Comparison of ENCODE assay signal across 7 mouse cellular contexts in genomic region chr9:20888386-20888765, GRCm38 (mm10). TPM values are rescaled to one million over a fixed set of nuclear protein-coding genes. Genes with fewer than 3 reads are reported as not detected.
DNase-seq lines count a peak whose midpoint lies in the region; ATAC-seq and TF ChIP-seq lines count a peak whose summit lies in the region.

No protein-coding gene starts in this region.

- H3K4me2 ChIP-seq in lung, embryonic 14.5 days, result peak overlapping the region; percentile 64
- H3K4me2 ChIP-seq in embryonic facial prominence, embryonic 14.5 days (ENCODE audit: low read depth, low read length), result peak overlapping the region; percentile 84
- H3K4me2 ChIP-seq in intestine, postnatal 0 days (replicated peaks; ENCODE audit: low read depth), result peak overlapping the region; percentile 88
- H3K4me2 ChIP-seq in neural tube, embryonic 15.5 days, result peak overlapping the region; percentile 84

- DNase-seq in lung, embryonic 14.5 days, result peak; percentile 44
- no peak for DNase-seq in lung, postnatal 36 days
- DNase-seq in embryonic facial prominence, embryonic 14.5 days (ENCODE audit: low spot score), result no peak
- no peak for DNase-seq in T-cell, adult 2 months (ENCODE audit: low spot score)

- peaks cover 40% of the 10 kb centered on the region for H3K36me3 ChIP-seq in lung, embryonic 14.5 days (ENCODE audit: insufficient read depth)
- peaks cover 43% of the 10 kb centered on the region for H3K36me3 ChIP-seq in embryonic facial prominence, embryonic 14.5 days (ENCODE audit: control insufficient read depth, insufficient read depth, low read length)
- peaks cover 36% of the 10 kb centered on the region for H3K36me3 ChIP-seq in intestine, postnatal 0 days (ENCODE audit: control insufficient read depth, insufficient read depth)
- H3K36me3 ChIP-seq in neural tube, embryonic 15.5 days, result peaks cover 42% of the 10 kb centered on the region

- no peaks in the 10 kb centered on the region for H3K4me1 ChIP-seq in lung, embryonic 14.5 days (ENCODE audit: insufficient read depth)
- H3K4me1 ChIP-seq in embryonic facial prominence, embryonic 14.5 days (ENCODE audit: control insufficient read depth, insufficient read depth, low read length), result no peaks in the 10 kb centered on the region
- no peaks in the 10 kb centered on the region for H3K4me1 ChIP-seq in intestine, postnatal 0 days (replicated peaks; ENCODE audit: control insufficient read depth, insufficient read depth, low read length)
- H3K4me1 ChIP-seq in neural tube, embryonic 15.5 days, result peaks cover 20% of the 10 kb centered on the region

- no peaks in the 10 kb centered on the region for H3K9me3 ChIP-seq in lung, embryonic 14.5 days (ENCODE audit: low read depth, low read length)
- H3K9me3 ChIP-seq in embryonic facial prominence, embryonic 14.5 days (ENCODE audit: control insufficient read depth, low read length), result peaks cover 4% of the 10 kb centered on the region; the same call in 1 of the 2 replicates
- H3K9me3 ChIP-seq in intestine, postnatal 0 days (ENCODE audit: control insufficient read depth), result no peaks in the 10 kb centered on the region
- H3K9me3 ChIP-seq in neural tube, embryonic 15.5 days (replicated peaks), result no peaks in the 10 kb centered on the region

- ATAC-seq in lung, embryonic 14.5 days (ENCODE audit: insufficient read depth), result peak; percentile 19; the same call in 1 of the 2 replicates
- peak; percentile 23 for ATAC-seq in embryonic facial prominence, embryonic 14.5 days (ENCODE audit: low read depth)
- peak; percentile 28 for ATAC-seq in intestine, postnatal 0 days
- ATAC-seq in neural tube, embryonic 15.5 days (ENCODE audit: low FRiP score), result peak; percentile 59; the same call in 1 of the 2 replicates
- no peak for ATAC-seq in activated CD4-positive, CD25-positive, alpha-beta regulatory T cell, adult 4 months

- H3K27me3 ChIP-seq in lung, embryonic 14.5 days (ENCODE audit: insufficient read depth, low read length), result no peaks in the 10 kb centered on the region
- H3K27me3 ChIP-seq in embryonic facial prominence, embryonic 14.5 days (replicated peaks; ENCODE audit: control insufficient read depth, insufficient read depth, low read length), result no peaks in the 10 kb centered on the region
- no peaks in the 10 kb centered on the region for H3K27me3 ChIP-seq in intestine, postnatal 0 days (replicated peaks; ENCODE audit: control insufficient read depth, insufficient read depth, low read length)
- H3K27me3 ChIP-seq in neural tube, embryonic 15.5 days (replicated peaks), result no peaks in the 10 kb centered on the region

- WGBS in lung, embryonic 14.5 days, result 0% methylated on average over 30 of the region's 30 CpGs
- under 1% methylated on average over 17 of the region's 30 CpGs for WGBS in embryonic facial prominence, embryonic 14.5 days
- WGBS in intestine, postnatal 0 days, result under 1% methylated on average over 29 of the region's 30 CpGs
- WGBS in neural tube, embryonic 15.5 days, result 0% methylated on average over 30 of the region's 30 CpGs

- no peak for TF ChIP-seq CTCF in lung, embryonic 14.5 days (IDR thresholded peaks at IDR 0.05; ENCODE audit: low read depth)
- TF ChIP-seq CTCF in intestine, postnatal 0 days (IDR thresholded peaks at IDR 0.05; ENCODE audit: low read depth), result 0 out of 2 replicates have a peak, but pooled peaks have one; percentile 0

- H3K4me3 ChIP-seq in lung, embryonic 14.5 days (ENCODE audit: low read depth, low read length), result peak overlapping the region; percentile 98
- H3K4me3 ChIP-seq in embryonic facial prominence, embryonic 14.5 days (ENCODE audit: low read depth, low read length), result peak overlapping the region; percentile 82
- H3K4me3 ChIP-seq in intestine, postnatal 0 days (ENCODE audit: low read depth, low read length), result peak overlapping the region; percentile 79
- H3K4me3 ChIP-seq in neural tube, embryonic 15.5 days (replicated peaks), result peak overlapping the region; percentile 94

- peak overlapping the region; percentile 97; the same call in 1 of the 2 replicates for H3K27ac ChIP-seq in lung, embryonic 14.5 days (ENCODE audit: low read depth)
- peak overlapping the region; percentile 87 for H3K27ac ChIP-seq in embryonic facial prominence, embryonic 14.5 days (replicated peaks; ENCODE audit: low read depth, low read length)
- H3K27ac ChIP-seq in intestine, postnatal 0 days (ENCODE audit: low read depth, low read length), result peak overlapping the region; percentile 68; the same call in 1 of the 2 replicates
- H3K27ac ChIP-seq in neural tube, embryonic 15.5 days (replicated peaks), result peak overlapping the region; percentile 94

- peak overlapping the region; percentile 90 for H3K9ac ChIP-seq in lung, embryonic 14.5 days
- peak overlapping the region; percentile 90 for H3K9ac ChIP-seq in embryonic facial prominence, embryonic 14.5 days (ENCODE audit: low read depth, low read length)
- peak overlapping the region; percentile 82 for H3K9ac ChIP-seq in intestine, postnatal 0 days (ENCODE audit: low read depth, low read length)
- H3K9ac ChIP-seq in neural tube, embryonic 15.5 days (replicated peaks), result peak overlapping the region; percentile 75

RNA-seq across cellular contexts. Expression of gene Ppan, which starts 0.4 kb away (rescaled TPM):
- polyA plus RNA-seq in lung, embryonic 14.5 days (2014; fragmentation: Nextera tagmentation; extraction: Ambion mirVana), result 77.3 and 83.6 TPM in 2 replicates
- polyA plus RNA-seq in embryonic facial prominence, embryonic 14.5 days (2014; fragmentation: Nextera tagmentation; extraction: Ambion mirVana), result 65.7 and 76.3 TPM in 2 replicates
- polyA plus RNA-seq in intestine, postnatal 0 days (2015; fragmentation: Nextera tagmentation; extraction: Ambion mirVana), result 18.7 and 21.4 TPM in 2 replicates
- 49.7 and 57.3 TPM in 2 replicates for polyA plus RNA-seq in neural tube, embryonic 15.5 days (2015; fragmentation: Nextera tagmentation; extraction: Ambion mirVana)
- polyA plus RNA-seq in activated CD4-positive, CD25-positive, alpha-beta regulatory T cell, adult 4 months (2017; shearing (Covaris generic)), result 10 to 100 TPM; 22.9 to 30.1 TPM

RNA-seq across cellular contexts. Expression of gene Angptl6, which starts 8.8 kb away (rescaled TPM):
- polyA plus RNA-seq in lung, embryonic 14.5 days (2014; fragmentation: Nextera tagmentation; extraction: Ambion mirVana), result 1.9 and 2.9 TPM in 2 replicates
- 3.4 and 4.2 TPM in 2 replicates for polyA plus RNA-seq in embryonic facial prominence, embryonic 14.5 days (2014; fragmentation: Nextera tagmentation; extraction: Ambion mirVana)
- 9.4 and 9.8 TPM in 2 replicates for polyA plus RNA-seq in intestine, postnatal 0 days (2015; fragmentation: Nextera tagmentation; extraction: Ambion mirVana)
- polyA plus RNA-seq in neural tube, embryonic 15.5 days (2015; fragmentation: Nextera tagmentation; extraction: Ambion mirVana), result 11.8 and 13.8 TPM in 2 replicates
- 1 to 10 TPM in 1 of 2 experiments, under 1 TPM in 1; 0.76 to 1.5 TPM for polyA plus RNA-seq in activated CD4-positive, CD25-positive, alpha-beta regulatory T cell, adult 4 months (2017; shearing (Covaris generic))

RNA-seq across cellular contexts. Expression of gene Eif3g, which starts 10.0 kb away (rescaled TPM):
- 295 and 296 TPM in 2 replicates for polyA plus RNA-seq in lung, embryonic 14.5 days (2014; fragmentation: Nextera tagmentation; extraction: Ambion mirVana)
- 245 and 273 TPM in 2 replicates for polyA plus RNA-seq in embryonic facial prominence, embryonic 14.5 days (2014; fragmentation: Nextera tagmentation; extraction: Ambion mirVana)
- polyA plus RNA-seq in intestine, postnatal 0 days (2015; fragmentation: Nextera tagmentation; extraction: Ambion mirVana), result 131 and 138 TPM in 2 replicates
- 260 and 274 TPM in 2 replicates for polyA plus RNA-seq in neural tube, embryonic 15.5 days (2015; fragmentation: Nextera tagmentation; extraction: Ambion mirVana)
- polyA plus RNA-seq in activated CD4-positive, CD25-positive, alpha-beta regulatory T cell, adult 4 months (2017; shearing (Covaris generic)), result 100 to 1,000 TPM; 190 to 235 TPM

RNA-seq across cellular contexts. Expression of gene A230050P20Rik, which starts 19.9 kb away (rescaled TPM):
- polyA plus RNA-seq in lung, embryonic 14.5 days (2014; fragmentation: Nextera tagmentation; extraction: Ambion mirVana), result 8.0 and 9.4 TPM in 2 replicates
- polyA plus RNA-seq in embryonic facial prominence, embryonic 14.5 days (2014; fragmentation: Nextera tagmentation; extraction: Ambion mirVana), result 4.8 and 6.3 TPM in 2 replicates
- 4.9 and 5.6 TPM in 2 replicates for polyA plus RNA-seq in intestine, postnatal 0 days (2015; fragmentation: Nextera tagmentation; extraction: Ambion mirVana)
- 17.0 and 23.2 TPM in 2 replicates for polyA plus RNA-seq in neural tube, embryonic 15.5 days (2015; fragmentation: Nextera tagmentation; extraction: Ambion mirVana)
- 10 to 100 TPM; 12.4 to 14.6 TPM for polyA plus RNA-seq in activated CD4-positive, CD25-positive, alpha-beta regulatory T cell, adult 4 months (2017; shearing (Covaris generic))
